Mouse (Mus musculus): ENCODE data around the gene Bcap29. TPM values are rescaled to one million over a fixed set of nuclear protein-coding genes. Genes with fewer than 3 reads are reported as not detected.
"Not testable (repeated sequence)": the region's sequence is repeated elsewhere in the genome, so short reads cannot be mapped to it uniquely, and the experiment has no call there.

Gene Bcap29
- 10 to 100 TPM; 19.0 to 20.2 TPM for total RNA-seq (2021)
- long read RNA-seq, experiment 1, full-length matches to known transcripts, result 25 of 26 reads
- long read RNA-seq, experiment 1, partial matches to known transcripts, result 0 of 26 reads
- long read RNA-seq, experiment 1, other reads (novel, unspliced or antisense), result 1 of 26 reads
- long read RNA-seq, experiment 2, full-length matches to known transcripts, result 70 of 74 reads
- long read RNA-seq, experiment 2, partial matches to known transcripts, result 1 of 74 reads
- long read RNA-seq, experiment 2, other reads (novel, unspliced or antisense), result 3 of 74 reads

- DNase-seq (ENCODE audit: low spot score in 2 of 2), result peak; percentile 72 to 85
Observed at GRCm38 (mm10) chr12:31634343-31635239, at the start of gene Bcap29. TSS of gene Bcap29 (minus strand) at chr12:31634658.

- no peak for DNase-seq (ENCODE audit: low spot score in 2 of 2)
Observed at GRCm38 (mm10) chr12:31667187-31667586, 32.7 kb upstream of the Bcap29 start.

- no peak for DNase-seq (ENCODE audit: low spot score in 2 of 2)
Observed at GRCm38 (mm10) chr12:31665999-31666398, 31.5 kb upstream of the Bcap29 start.

GRCm38 (mm10) chr12:31656841-31657240, 22.4 kb upstream of the Bcap29 start:
- no peak for DNase-seq (ENCODE audit: low spot score in 2 of 2)

- DNase-seq (ENCODE audit: low spot score in 2 of 2), result no peak
Observed at GRCm38 (mm10) chr12:31654965-31655477, 20.6 kb upstream of the Bcap29 start.

- peak; percentile 99 to 100 for DNase-seq (ENCODE audit: low spot score in 2 of 2)
Observed at GRCm38 (mm10) chr12:31654197-31654964, 19.9 kb upstream of the Bcap29 start, which contains the start of the genes Dus4l and Cog5. TSS of gene Dus4l (minus strand) at chr12:31654826. TSS of gene Cog5 (plus strand) at chr12:31654869.

- no peak for DNase-seq (ENCODE audit: low spot score in 2 of 2)
Observed at GRCm38 (mm10) chr12:31653611-31654010, 19.2 kb upstream of the Bcap29 start.

- no peak for DNase-seq (ENCODE audit: low spot score in 2 of 2)
Observed at GRCm38 (mm10) chr12:31635240-31635607, 766 bp upstream of the Bcap29 start.

- DNase-seq (ENCODE audit: low spot score in 2 of 2), result peak in 1 of 2 experiments; percentile 23
Observed at GRCm38 (mm10) chr12:31633970-31634342, 502 bp downstream of the Bcap29 start.

- DNase-seq (ENCODE audit: low spot score in 2 of 2), result not testable (repeated sequence)
Observed at GRCm38 (mm10) chr12:31628396-31628795, 6.1 kb downstream of the Bcap29 start.

- DNase-seq (ENCODE audit: low spot score in 2 of 2), result no peak
Observed at GRCm38 (mm10) chr12:31625016-31625415, 9.4 kb downstream of the Bcap29 start.

- DNase-seq (ENCODE audit: low spot score in 2 of 2), result no peak
Observed at GRCm38 (mm10) chr12:31620106-31620505, 14.4 kb downstream of the Bcap29 start.

GRCm38 (mm10) chr12:31613353-31613752, 21.1 kb downstream of the Bcap29 start:
- no peak for DNase-seq (ENCODE audit: low spot score in 2 of 2)

GRCm38 (mm10) chr12:31608138-31608537, 26.3 kb downstream of the Bcap29 start:
- DNase-seq (ENCODE audit: low spot score in 2 of 2), result no peak

GRCm38 (mm10) chr12:31604894-31605293, 29.6 kb downstream of the Bcap29 start:
- DNase-seq (ENCODE audit: low spot score in 2 of 2), result no peak

- no peak for DNase-seq (ENCODE audit: low spot score in 2 of 2)
Observed at GRCm38 (mm10) chr12:31603586-31603985, 30.9 kb downstream of the Bcap29 start.

- no peak for DNase-seq (ENCODE audit: low spot score in 2 of 2)
Observed at GRCm38 (mm10) chr12:31594296-31594695, 40.2 kb downstream of the Bcap29 start.

GRCm38 (mm10) chr12:31592011-31592410, 42.4 kb downstream of the Bcap29 start:
- no peak for DNase-seq (ENCODE audit: low spot score in 2 of 2)

- no peak for DNase-seq (ENCODE audit: low spot score in 2 of 2)
Observed at GRCm38 (mm10) chr12:31583726-31584125, 50.7 kb downstream of the Bcap29 start.

GRCm38 (mm10) chr12:31582081-31582480, 52.4 kb downstream of the Bcap29 start:
- no peak for DNase-seq (ENCODE audit: low spot score in 2 of 2)

- DNase-seq (ENCODE audit: low spot score in 2 of 2), result no peak
Observed at GRCm38 (mm10) chr12:31581319-31581810, 53.1 kb downstream of the Bcap29 start.
